Mouse (Mus musculus) left cerebral cortex, adult 9 months (tissue): ENCODE data around the gene Gm10720.
A peak's percentile ranks its signal among the peaks of the same experiment; 100 is the strongest.
"Not testable (repeated sequence)": the region's sequence is repeated elsewhere in the genome, so short reads cannot be mapped to it uniquely, and the experiment has no call there.

Experiments
- DNase-seq, 2 experiments: peaks; one replicate each; pipeline ENCODE4 v3.0.0; 2022; ENCODE audit warnings: low spot score in 2 of 2

Gm10720 gene

DNA sequence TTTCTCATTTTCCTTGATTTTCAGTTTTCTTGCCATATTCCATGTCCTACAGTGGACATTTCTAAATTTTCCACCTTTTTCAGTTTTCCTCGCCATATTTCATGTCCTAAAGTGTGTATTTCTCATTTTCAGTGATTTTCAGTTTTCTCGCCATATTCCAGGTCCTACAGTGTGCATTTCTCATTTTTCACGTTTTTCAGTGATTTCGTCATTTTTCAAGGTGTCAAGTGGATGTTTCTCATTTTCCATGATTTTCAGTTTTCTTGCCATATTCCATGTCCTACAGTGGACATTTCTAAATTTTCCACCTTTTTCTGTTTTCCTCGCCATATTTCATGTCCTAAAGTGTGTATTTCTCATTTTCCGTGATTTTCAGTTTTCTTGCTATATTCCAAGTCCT is 10.2 kb downstream of the Gm10720 start:
- peak; percentile 27 to 72 for DNase-seq

DNA sequence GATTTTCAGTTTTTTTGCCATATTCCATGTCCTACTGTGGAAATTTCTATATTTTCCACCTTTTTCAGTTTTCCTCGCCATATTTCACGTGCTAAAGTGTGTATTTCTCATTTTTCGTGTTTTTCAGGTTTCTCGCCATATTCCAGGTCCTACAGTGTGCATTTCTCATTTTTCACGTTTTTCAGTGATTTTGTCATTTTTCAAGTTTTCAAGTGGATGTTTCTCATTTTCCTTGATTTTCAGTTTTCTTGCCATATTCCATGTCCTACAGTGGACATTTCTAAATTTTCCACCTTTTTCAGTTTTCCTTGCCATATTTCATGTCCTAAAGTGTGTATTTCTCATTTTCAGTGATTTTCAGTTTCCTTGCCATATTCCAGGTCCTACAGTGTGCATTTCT is 10.7 kb downstream of the Gm10720 start:
- not testable (repeated sequence) for DNase-seq

DNA sequence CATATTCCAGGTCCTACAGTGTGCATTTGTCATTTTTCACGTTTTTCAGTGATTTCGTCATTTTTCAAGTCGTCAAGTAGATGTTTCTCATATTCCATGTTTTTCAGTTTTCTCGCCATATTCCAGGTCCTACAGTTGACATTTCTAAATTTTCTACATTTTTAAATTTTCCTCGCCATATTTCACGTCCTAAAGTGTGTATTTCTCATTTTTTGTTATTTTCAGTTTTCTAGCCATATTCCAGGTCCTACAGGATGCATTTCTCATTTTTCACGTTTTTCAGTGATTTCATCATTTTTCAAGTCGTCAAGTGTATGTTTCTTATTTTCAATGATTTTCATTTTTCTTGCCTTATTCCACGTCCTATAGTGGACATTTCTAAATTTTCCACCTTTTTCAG is 11.3 kb downstream of the Gm10720 start:
- not testable (repeated sequence) for DNase-seq

DNA sequence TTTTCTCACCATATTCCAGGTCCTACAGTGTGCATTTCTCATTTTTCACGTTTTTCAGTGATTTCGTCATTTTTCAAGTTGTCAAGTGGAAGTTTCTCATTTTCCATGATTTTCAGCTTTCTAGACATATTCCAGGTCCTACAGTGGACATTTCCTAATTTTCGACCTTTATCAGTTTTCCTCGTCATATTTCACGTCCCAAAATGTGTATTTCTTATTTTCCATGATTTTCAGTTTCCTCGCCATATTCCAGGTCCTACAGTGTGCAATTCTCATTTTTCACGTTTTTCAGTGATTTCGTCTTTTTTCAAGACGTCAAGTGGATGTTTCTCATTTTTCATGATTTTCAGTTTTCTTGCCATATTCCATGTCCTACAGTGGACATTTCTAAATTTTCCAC is 11.7 kb downstream of the Gm10720 start:
- not testable (repeated sequence) for DNase-seq

DNA sequence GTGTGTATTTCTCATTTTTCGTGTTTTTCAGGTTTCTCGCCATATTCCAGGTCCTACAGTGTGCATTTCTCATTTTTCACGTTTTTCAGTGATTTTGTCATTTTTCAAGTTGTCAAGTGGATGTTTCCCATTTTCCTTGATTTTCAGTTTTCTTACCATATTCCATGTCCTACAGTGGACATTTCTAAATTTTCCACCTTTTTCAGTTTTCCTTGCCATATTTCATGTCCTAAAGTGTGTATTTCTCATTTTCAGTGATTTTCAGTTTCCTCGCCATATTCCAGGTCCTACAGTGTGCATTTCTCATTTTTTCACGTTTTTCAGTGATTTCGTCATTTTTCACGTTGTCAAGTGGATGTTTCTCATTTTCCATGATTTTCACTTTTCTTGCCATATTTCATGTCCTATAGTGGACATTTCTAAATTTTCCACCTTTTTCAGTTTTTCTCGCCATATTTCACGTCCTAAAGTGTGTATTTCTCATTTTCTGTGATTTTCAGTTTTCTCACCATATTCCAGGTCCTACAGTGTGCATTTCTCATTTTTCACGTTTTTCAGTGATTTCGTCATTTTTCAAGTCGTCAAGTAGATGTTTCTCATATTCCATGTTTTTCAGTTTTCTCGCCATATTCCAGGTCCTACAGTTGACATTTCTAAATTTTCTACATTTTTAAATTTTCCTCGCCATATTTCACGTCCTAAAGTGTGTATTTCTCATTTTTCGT is 14.0 kb downstream of the Gm10720 start:
- DNase-seq = peak; percentile 13 to 48

DNA sequence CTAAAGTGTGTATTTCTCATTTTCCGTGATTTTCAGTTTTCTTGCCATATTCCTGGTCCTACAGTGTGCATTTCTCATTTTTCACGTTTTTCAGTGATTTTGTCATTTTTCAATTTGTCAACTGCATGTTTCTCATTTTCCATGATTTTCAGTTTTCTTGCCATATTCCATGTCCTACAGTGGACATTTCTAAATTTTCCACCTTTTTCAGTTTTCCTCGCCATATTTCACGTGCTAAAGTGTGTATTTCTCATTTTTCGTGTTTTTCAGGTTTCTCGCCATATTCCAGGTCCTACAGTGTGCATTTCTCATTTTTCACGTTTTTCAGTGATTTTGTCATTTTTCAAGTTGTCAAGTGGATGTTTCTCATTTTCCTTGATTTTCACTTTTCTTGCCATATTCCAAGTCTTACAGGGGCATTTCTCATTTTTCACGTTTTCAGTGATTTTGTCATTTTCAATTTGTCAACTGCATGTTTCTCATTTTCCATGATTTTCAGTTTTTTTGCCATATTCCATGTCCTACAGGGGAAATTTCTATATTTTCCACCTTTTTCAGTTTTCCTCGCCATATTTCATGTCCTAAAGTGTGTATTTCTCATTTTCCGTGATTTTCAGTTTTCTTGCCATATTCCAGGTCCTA is 15.3 kb downstream of the Gm10720 start:
- DNase-seq = not testable (repeated sequence)

DNA sequence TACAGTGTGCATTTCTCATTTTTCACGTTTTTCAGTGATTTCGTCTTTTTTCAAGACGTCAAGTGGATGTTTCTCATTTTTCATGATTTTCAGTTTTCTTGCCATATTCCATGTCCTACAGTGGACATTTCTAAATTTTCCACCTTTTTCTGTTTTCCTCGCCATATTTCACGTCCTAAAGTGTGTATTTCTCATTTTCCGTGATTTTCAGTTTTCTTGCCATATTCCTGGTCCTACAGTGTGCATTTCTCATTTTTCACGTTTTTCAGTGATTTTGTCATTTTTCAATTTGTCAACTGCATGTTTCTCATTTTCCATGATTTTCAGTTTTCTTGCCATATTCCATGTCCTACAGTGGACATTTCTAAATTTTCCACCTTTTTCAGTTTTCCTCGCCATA is 18.8 kb downstream of the Gm10720 start, which contains the start of gene Gm17535:
Gene Gm17535 (plus strand): TSS at position 301 of the 400 bp plus-strand sequence.
- DNase-seq = not testable (repeated sequence)

DNA sequence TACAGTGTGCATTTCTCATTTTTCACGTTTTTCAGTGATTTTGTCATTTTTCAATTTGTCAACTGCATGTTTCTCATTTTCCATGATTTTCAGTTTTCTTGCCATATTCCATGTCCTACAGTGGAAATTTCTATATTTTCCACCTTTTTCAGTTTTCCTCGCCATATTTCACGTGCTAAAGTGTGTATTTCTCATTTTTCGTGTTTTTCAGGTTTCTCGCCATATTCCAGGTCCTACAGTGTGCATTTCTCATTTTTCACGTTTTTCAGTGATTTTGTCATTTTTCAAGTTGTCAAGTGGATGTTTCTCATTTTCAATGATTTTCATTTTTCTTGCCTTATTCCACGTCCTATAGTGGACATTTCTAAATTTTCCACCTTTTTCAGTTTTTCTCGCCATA is 21.1 kb downstream of the Gm10720 start, which contains the start of gene Gm10715:
Gene Gm10715 (plus strand): TSS at position 301 of the 400 bp plus-strand sequence.
- not testable (repeated sequence) for DNase-seq

DNA sequence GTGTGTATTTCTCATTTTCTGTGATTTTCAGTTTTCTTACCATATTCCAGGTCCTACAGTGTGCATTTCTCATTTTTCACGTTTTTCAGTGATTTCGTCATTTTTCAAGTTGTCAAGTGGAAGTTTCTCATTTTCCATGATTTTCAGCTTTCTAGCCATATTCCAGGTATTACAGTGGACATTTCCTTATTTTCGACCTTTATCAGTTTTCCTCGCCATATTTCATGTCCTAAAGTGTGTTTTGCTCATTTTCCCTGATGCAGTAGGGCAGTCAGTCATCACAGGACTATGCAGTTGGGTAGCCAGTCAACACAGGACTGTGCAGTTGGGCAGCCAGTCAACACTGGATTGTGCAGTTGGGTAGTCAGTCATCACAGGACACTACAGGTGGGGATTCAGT is 22.7 kb downstream of the Gm10720 start:
- not testable (repeated sequence) for DNase-seq
